Mouse (Mus musculus) adrenal gland, postnatal 14 days (tissue): ENCODE results near the gene S100a6. TPM values are rescaled to one million over a fixed set of nuclear protein-coding genes. Genes with fewer than 3 reads are reported as not detected.

Experiments used
- DNase-seq: peaks from one replicate; pipeline ENCODE4 v3.0.0; 2021; ENCODE audit warnings: mixed read lengths
- long read RNA-seq, 2 experiments: library from polyadenylated mRNA; stranded (forward); transcript quantifications; one replicate each; pipeline ENCODE4 v2.0.0; 2021
- total RNA-seq: library from RNA; stranded (reverse); gene quantifications from 2 replicates; pipeline ENCODE4 v1.2.3, GENCODE M21; 2021

The S100a6 gene
- total RNA-seq = 54.3 and 59.5 TPM in 2 replicates
- long read RNA-seq, experiment 1, transcript S100a6-201 (3 exons, 731 nt) = major isoform, 8 of 15 reads
- long read RNA-seq, experiment 1, partial matches to known transcripts = 2 of 15 reads
- long read RNA-seq, experiment 1, other reads (novel, unspliced or antisense) = 5 of 15 reads
- long read RNA-seq, experiment 2, transcript S100a6-201 (3 exons, 731 nt) = major isoform, 11 of 13 reads
- long read RNA-seq, experiment 2, partial matches to known transcripts = 0 of 13 reads
- long read RNA-seq, experiment 2, other reads (novel, unspliced or antisense) = 2 of 13 reads

- peak; percentile 72 for DNase-seq
Measured at GRCm38 (mm10) chr3:90612728-90613291, at the start of gene S100a6. Gene S100a6 (plus strand): TSS chr3:90612882.

- peak; percentile 46 for DNase-seq
Measured at GRCm38 (mm10) chr3:90574691-90575090, 38.0 kb upstream of the S100a6 start.

- no peak for DNase-seq
Measured at GRCm38 (mm10) chr3:90575320-90575719, 37.4 kb upstream of the S100a6 start.

- no peak for DNase-seq
Measured at GRCm38 (mm10) chr3:90576351-90577001, 36.2 kb upstream of the S100a6 start.

GRCm38 (mm10) chr3:90579433-90579832 is 33.2 kb upstream of the S100a6 start:
- DNase-seq = no peak

GRCm38 (mm10) chr3:90581141-90581540 is 31.5 kb upstream of the S100a6 start:
- DNase-seq = no peak

- no peak for DNase-seq
Measured at GRCm38 (mm10) chr3:90582156-90582555, 30.5 kb upstream of the S100a6 start.

- DNase-seq = no peak
Measured at GRCm38 (mm10) chr3:90582556-90582955, 30.1 kb upstream of the S100a6 start.

- DNase-seq = peak; percentile 66
Measured at GRCm38 (mm10) chr3:90583893-90584292, 28.8 kb upstream of the S100a6 start.

- DNase-seq = peak; percentile 84
Measured at GRCm38 (mm10) chr3:90585595-90585994, 27.1 kb upstream of the S100a6 start.

GRCm38 (mm10) chr3:90586016-90586643 is 26.6 kb upstream of the S100a6 start:
- DNase-seq = no peak

- DNase-seq = peak; percentile 90
Measured at GRCm38 (mm10) chr3:90586906-90587305, 25.8 kb upstream of the S100a6 start.

- peak; percentile 60 for DNase-seq
Measured at GRCm38 (mm10) chr3:90587361-90588101, 25.2 kb upstream of the S100a6 start.

- no peak for DNase-seq
Measured at GRCm38 (mm10) chr3:90589390-90589789, 23.3 kb upstream of the S100a6 start.

- no peak for DNase-seq
Measured at GRCm38 (mm10) chr3:90589947-90590346, 22.7 kb upstream of the S100a6 start, which contains the start of gene S100a2. Gene S100a2 (plus strand): TSS chr3:90590247.

GRCm38 (mm10) chr3:90594466-90594865 is 18.2 kb upstream of the S100a6 start:
- no peak for DNase-seq

- no peak for DNase-seq
Measured at GRCm38 (mm10) chr3:90595556-90595955, 17.1 kb upstream of the S100a6 start.

GRCm38 (mm10) chr3:90596810-90597209 is 15.9 kb upstream of the S100a6 start:
- no peak for DNase-seq

- no peak for DNase-seq
Measured at GRCm38 (mm10) chr3:90597736-90598135, 14.9 kb upstream of the S100a6 start.

GRCm38 (mm10) chr3:90598212-90598611 is 14.5 kb upstream of the S100a6 start:
- DNase-seq = no peak

GRCm38 (mm10) chr3:90599401-90599800 is 13.3 kb upstream of the S100a6 start:
- DNase-seq = no peak

GRCm38 (mm10) chr3:90600036-90600435 is 12.6 kb upstream of the S100a6 start:
- no peak for DNase-seq
